Mouse (Mus musculus): ENCODE data around the gene Rora.
"Not testable (repeated sequence)": the region's sequence is repeated elsewhere in the genome, so short reads cannot be mapped to it uniquely, and the experiment has no call there.

Gene Rora

GRCm38 (mm10) chr9:69084720-69085661 lies 431.4 kb downstream of the Rora start:
- in situ Hi-C loops (cut with MboI, MseI), result no loop called here

- in situ Hi-C loops (cut with MboI, MseI), result no loop called here
Observed at GRCm38 (mm10) chr9:69086844-69087243, 433.3 kb downstream of the Rora start.

GRCm38 (mm10) chr9:69087325-69087724 lies 433.7 kb downstream of the Rora start:
- in situ Hi-C loops (cut with MboI, MseI), result no loop called here

GRCm38 (mm10) chr9:69090749-69091270 lies 437.2 kb downstream of the Rora start:
- in situ Hi-C loops (cut with MboI, MseI), result no loop called here

- in situ Hi-C loops (cut with MboI, MseI), result no loop called here
Observed at GRCm38 (mm10) chr9:69092119-69093013, 438.8 kb downstream of the Rora start.

- in situ Hi-C loops (cut with MboI, MseI), result not testable (repeated sequence)
Observed at GRCm38 (mm10) chr9:69100153-69100756, 446.7 kb downstream of the Rora start.

- in situ Hi-C loops (cut with MboI, MseI), result no loop called here
Observed at GRCm38 (mm10) chr9:69104321-69104720, 450.7 kb downstream of the Rora start.

GRCm38 (mm10) chr9:69109618-69110300 lies 456.2 kb downstream of the Rora start:
- in situ Hi-C loops (cut with MboI, MseI), result no loop called here

- in situ Hi-C loops (cut with MboI, MseI), result no loop called here
Observed at GRCm38 (mm10) chr9:69110301-69110674, 456.7 kb downstream of the Rora start.

GRCm38 (mm10) chr9:69110706-69111105 lies 457.1 kb downstream of the Rora start:
- in situ Hi-C loops (cut with MboI, MseI), result no loop called here

- in situ Hi-C loops (cut with MboI, MseI), result no loop called here
Observed at GRCm38 (mm10) chr9:69111539-69111938, 458.0 kb downstream of the Rora start.

GRCm38 (mm10) chr9:69114429-69114984 lies 460.9 kb downstream of the Rora start:
- in situ Hi-C loops (cut with MboI, MseI), result no loop called here

- in situ Hi-C loops (cut with MboI, MseI), result no loop called here
Observed at GRCm38 (mm10) chr9:69116740-69117139, 463.2 kb downstream of the Rora start.

- in situ Hi-C loops (cut with MboI, MseI), result no loop called here
Observed at GRCm38 (mm10) chr9:69121117-69121740, 467.6 kb downstream of the Rora start.

- in situ Hi-C loops (cut with MboI, MseI), result no loop called here
Observed at GRCm38 (mm10) chr9:69125011-69125786, 471.6 kb downstream of the Rora start.

- in situ Hi-C loops (cut with MboI, MseI), result no loop called here
Observed at GRCm38 (mm10) chr9:69125787-69126161, 472.2 kb downstream of the Rora start.

- in situ Hi-C loops (cut with MboI, MseI), result no loop called here
Observed at GRCm38 (mm10) chr9:69126595-69126994, 473.0 kb downstream of the Rora start.

GRCm38 (mm10) chr9:69128335-69128734 lies 474.7 kb downstream of the Rora start:
- in situ Hi-C loops (cut with MboI, MseI), result no loop called here

- in situ Hi-C loops (cut with MboI, MseI), result no loop called here
Observed at GRCm38 (mm10) chr9:69132995-69133394, 479.4 kb downstream of the Rora start.

GRCm38 (mm10) chr9:69133696-69134095 lies 480.1 kb downstream of the Rora start:
- in situ Hi-C loops (cut with MboI, MseI), result no loop called here

Data from regulatory T cell (primary cell).